Mouse (Mus musculus): Measurements from ENCODE around the gene Sspo. TPM values are rescaled to one million over a fixed set of nuclear protein-coding genes. Genes with fewer than 3 reads are reported as not detected.

The Sspo gene
- 0.05 and 0.16 TPM in 2 replicates for polyA plus RNA-seq (2014; fragmentation: Nextera tagmentation; extraction: Ambion mirVana)

DNA sequence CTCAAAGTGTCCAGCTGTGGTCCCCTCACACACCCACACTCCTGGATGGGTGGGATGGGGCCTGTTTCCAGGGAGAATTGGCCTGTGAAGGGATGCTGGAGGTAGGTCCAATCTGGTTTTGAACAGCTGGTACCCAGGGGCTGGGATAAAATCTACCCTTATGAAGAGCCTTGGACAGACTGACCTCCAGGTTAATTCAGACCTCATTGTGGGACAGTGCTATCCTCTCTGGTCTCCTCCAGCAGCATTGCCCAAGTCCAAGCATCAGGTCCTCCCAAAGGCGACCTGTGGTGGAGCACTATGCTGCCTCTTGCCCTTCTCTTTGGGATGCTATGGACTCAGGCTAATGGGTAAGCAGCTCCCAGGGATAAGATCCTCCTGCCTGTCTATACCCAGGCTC is at the start of gene Sspo:
Sspo (plus strand) TSS at position 301 of the 400 bp plus-strand sequence.
- H3K4me3 ChIP-seq (ENCODE audit: low read depth, low read length): no peak within 1 kb of the TSS
- no peaks in the 10 kb centered on the region for H3K9me3 ChIP-seq (ENCODE audit: control insufficient read depth, low read length)
- WGBS: 71% methylated on average over 1 of the region's 1 CpGs
- no peak within 1 kb of the TSS for H3K4me2 ChIP-seq
- H3K9ac ChIP-seq (ENCODE audit: low read depth, low read length): no peak within 1 kb of the TSS
- DNase-seq (ENCODE audit: low spot score) (no peak), ATAC-seq (replicated peaks; ENCODE audit: low FRiP score) (no peak)
- peaks cover 3% of the 10 kb centered on the region; the same call in 1 of the 2 replicates for H3K4me1 ChIP-seq (replicated peaks; ENCODE audit: control insufficient read depth, insufficient read depth, low read length)
- H3K27me3 ChIP-seq (replicated peaks; ENCODE audit: control insufficient read depth, insufficient read depth, low read length): peaks cover 22% of the 10 kb centered on the region
- no peak within 1 kb of the TSS for H3K27ac ChIP-seq (ENCODE audit: low read depth, low read length)
- no peaks in the 10 kb centered on the region for H3K36me3 ChIP-seq (ENCODE audit: control insufficient read depth, insufficient read depth, low read length)

DNA sequence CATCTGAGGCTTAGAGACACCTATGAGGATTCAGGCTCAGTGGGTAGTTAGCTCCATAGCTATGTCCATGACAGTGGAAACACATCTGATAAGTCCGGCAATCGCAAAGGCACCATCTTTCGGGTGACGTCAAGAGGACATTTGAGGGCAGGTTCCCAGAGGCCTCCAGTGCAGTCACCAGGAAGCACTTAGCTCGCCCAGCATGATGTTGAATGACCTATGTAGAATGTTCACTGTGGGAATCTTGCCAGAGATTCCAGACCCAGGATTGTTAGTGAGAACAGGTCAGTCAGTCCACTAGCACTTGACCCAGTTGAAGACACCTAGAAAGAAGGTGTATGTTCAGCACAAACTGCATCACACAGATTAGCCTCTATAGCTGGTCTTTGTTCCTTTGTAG is 48.1 kb upstream of the Sspo start:
- Histone ChIP-seq H3K27me3 (replicated peaks; ENCODE audit: control insufficient read depth, insufficient read depth, low read length) (no peaks in the 10 kb centered on the region), H3K4me1 (replicated peaks; ENCODE audit: control insufficient read depth, insufficient read depth, low read length) (peaks cover 8% of the 10 kb centered on the region), H3K27ac (ENCODE audit: low read depth, low read length) (no peak overlapping the region), H3K36me3 (ENCODE audit: control insufficient read depth, insufficient read depth, low read length) (0 out of 2 replicates have a peak, but pooled peaks cover 4% of the 10 kb centered on the region), H3K4me3 (ENCODE audit: low read depth, low read length) (no peak overlapping the region), H3K9me3 (ENCODE audit: control insufficient read depth, low read length) (no peaks in the 10 kb centered on the region), H3K9ac (ENCODE audit: low read depth, low read length) (no peak overlapping the region), H3K4me2 (no peak overlapping the region)
- 88% methylated on average over 5 of the region's 5 CpGs for WGBS
- no peak for DNase-seq (ENCODE audit: low spot score)
- no peak for ATAC-seq (replicated peaks; ENCODE audit: low FRiP score)

DNA sequence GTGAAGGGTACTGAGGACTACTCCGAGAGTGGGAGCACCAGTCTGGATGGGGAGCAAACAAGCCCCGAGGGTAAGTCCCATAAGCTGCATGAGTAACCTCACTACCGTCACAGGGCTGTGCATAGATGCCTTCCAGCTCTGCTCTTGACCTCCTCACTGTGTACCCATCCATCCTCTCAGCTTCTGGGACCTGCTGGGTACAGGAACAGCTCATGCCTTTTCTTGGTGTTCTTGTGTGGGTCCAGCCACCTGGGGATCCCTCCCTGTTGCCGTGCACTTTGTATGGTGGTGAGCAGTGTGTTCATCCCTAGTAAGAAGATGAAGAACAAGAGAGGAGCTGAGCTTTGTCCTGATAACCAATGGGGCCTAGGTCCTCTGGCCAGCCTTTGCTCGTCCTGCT is 44.0 kb upstream of the Sspo start:
- H3K27me3 ChIP-seq (replicated peaks; ENCODE audit: control insufficient read depth, insufficient read depth, low read length): no peaks in the 10 kb centered on the region
- 81% methylated on average over 5 of the region's 5 CpGs for WGBS
- no peak overlapping the region for H3K4me3 ChIP-seq (ENCODE audit: low read depth, low read length)
- no peak overlapping the region for H3K9ac ChIP-seq (ENCODE audit: low read depth, low read length)
- H3K4me1 ChIP-seq (replicated peaks; ENCODE audit: control insufficient read depth, insufficient read depth, low read length): no peaks in the 10 kb centered on the region
- ATAC-seq (replicated peaks; ENCODE audit: low FRiP score) (no peak), DNase-seq (ENCODE audit: low spot score) (no peak)
- H3K27ac ChIP-seq (ENCODE audit: low read depth, low read length): no peak overlapping the region
- H3K36me3 ChIP-seq (ENCODE audit: control insufficient read depth, insufficient read depth, low read length): peaks cover 10% of the 10 kb centered on the region; the same call in 1 of the 2 replicates
- no peak overlapping the region for H3K4me2 ChIP-seq
- no peaks in the 10 kb centered on the region for H3K9me3 ChIP-seq (ENCODE audit: control insufficient read depth, low read length)

- no peak for ATAC-seq (replicated peaks; ENCODE audit: low FRiP score)
- peak; percentile 19 for DNase-seq (ENCODE audit: low spot score)
Observed at GRCm38 (mm10) chr6:48409726-48410343, 38.2 kb upstream of the Sspo start.

GRCm38 (mm10) chr6:48410551-48410950 is 37.5 kb upstream of the Sspo start:
- H3K4me3 ChIP-seq (ENCODE audit: low read depth, low read length): no peak overlapping the region
- no peaks in the 10 kb centered on the region for H3K4me1 ChIP-seq (replicated peaks; ENCODE audit: control insufficient read depth, insufficient read depth, low read length)
- no peaks in the 10 kb centered on the region for H3K27me3 ChIP-seq (replicated peaks; ENCODE audit: control insufficient read depth, insufficient read depth, low read length)
- no peak overlapping the region for H3K9ac ChIP-seq (ENCODE audit: low read depth, low read length)
- 75% methylated on average over 3 of the region's 3 CpGs for WGBS
- DNase-seq (ENCODE audit: low spot score) (peak; percentile 2), ATAC-seq (replicated peaks; ENCODE audit: low FRiP score) (no peak)
- no peak overlapping the region for H3K27ac ChIP-seq (ENCODE audit: low read depth, low read length)
- H3K9me3 ChIP-seq (ENCODE audit: control insufficient read depth, low read length): no peaks in the 10 kb centered on the region
- no peak overlapping the region for H3K4me2 ChIP-seq
- peaks cover 24% of the 10 kb centered on the region; the same call in 1 of the 2 replicates for H3K36me3 ChIP-seq (ENCODE audit: control insufficient read depth, insufficient read depth, low read length)

More at GRCm38 (mm10) chr6:48409726-48410343, 38.2 kb upstream of the Sspo start:
- no peaks in the 10 kb centered on the region for H3K27me3 ChIP-seq (replicated peaks; ENCODE audit: control insufficient read depth, insufficient read depth, low read length)
- no peak overlapping the region for H3K9ac ChIP-seq (ENCODE audit: low read depth, low read length)
- H3K4me1 ChIP-seq (replicated peaks; ENCODE audit: control insufficient read depth, insufficient read depth, low read length): no peaks in the 10 kb centered on the region
- no peak overlapping the region for H3K4me2 ChIP-seq
- H3K4me3 ChIP-seq (ENCODE audit: low read depth, low read length): no peak overlapping the region
- 83% methylated on average over 4 of the region's 4 CpGs for WGBS
- H3K9me3 ChIP-seq (ENCODE audit: control insufficient read depth, low read length): no peaks in the 10 kb centered on the region
- H3K27ac ChIP-seq (ENCODE audit: low read depth, low read length): no peak overlapping the region
- peaks cover 24% of the 10 kb centered on the region; the same call in 1 of the 2 replicates for H3K36me3 ChIP-seq (ENCODE audit: control insufficient read depth, insufficient read depth, low read length)

GRCm38 (mm10) chr6:48411193-48412092 is 36.6 kb upstream of the Sspo start:
- Histone ChIP-seq H3K36me3 (ENCODE audit: control insufficient read depth, insufficient read depth, low read length) (peaks cover 24% of the 10 kb centered on the region; the same call in 1 of the 2 replicates), H3K27me3 (replicated peaks; ENCODE audit: control insufficient read depth, insufficient read depth, low read length) (no peaks in the 10 kb centered on the region), H3K4me1 (replicated peaks; ENCODE audit: control insufficient read depth, insufficient read depth, low read length) (no peaks in the 10 kb centered on the region), H3K9me3 (ENCODE audit: control insufficient read depth, low read length) (no peaks in the 10 kb centered on the region), H3K9ac (ENCODE audit: low read depth, low read length) (no peak overlapping the region), H3K27ac (ENCODE audit: low read depth, low read length) (no peak overlapping the region), H3K4me3 (ENCODE audit: low read depth, low read length) (no peak overlapping the region), H3K4me2 (no peak overlapping the region)
- DNase-seq (ENCODE audit: low spot score) (peak; percentile 20), ATAC-seq (replicated peaks; ENCODE audit: low FRiP score) (no peak)
- WGBS: 86% methylated on average over 6 of the region's 6 CpGs

DNA sequence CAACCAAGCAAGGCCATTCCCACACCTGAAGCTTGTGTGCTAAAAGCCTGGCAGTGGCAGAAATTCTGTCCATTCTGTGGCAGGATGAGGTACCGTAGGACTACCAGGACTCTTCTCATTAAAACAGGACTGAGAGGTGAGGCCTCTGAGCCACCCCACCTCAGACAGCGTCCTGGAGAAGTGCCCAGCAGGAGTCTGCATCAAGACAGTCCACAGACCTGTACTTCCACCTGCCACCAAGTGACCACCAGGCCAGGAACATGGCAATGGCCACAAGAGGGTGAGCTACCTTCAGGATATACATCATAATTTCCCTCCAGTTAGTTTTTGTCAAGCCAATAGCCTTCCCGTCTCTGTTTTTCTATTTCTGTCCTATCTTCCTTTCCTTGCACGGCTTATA is 35.9 kb upstream of the Sspo start:
- H3K9ac ChIP-seq (ENCODE audit: low read depth, low read length): no peak overlapping the region
- H3K4me3 ChIP-seq (ENCODE audit: low read depth, low read length): no peak overlapping the region
- no peaks in the 10 kb centered on the region for H3K9me3 ChIP-seq (ENCODE audit: control insufficient read depth, low read length)
- peaks cover 24% of the 10 kb centered on the region; the same call in 1 of the 2 replicates for H3K36me3 ChIP-seq (ENCODE audit: control insufficient read depth, insufficient read depth, low read length)
- H3K4me1 ChIP-seq (replicated peaks; ENCODE audit: control insufficient read depth, insufficient read depth, low read length): no peaks in the 10 kb centered on the region
- H3K27ac ChIP-seq (ENCODE audit: low read depth, low read length): no peak overlapping the region
- DNase-seq (ENCODE audit: low spot score): no peak
- no peak for ATAC-seq (replicated peaks; ENCODE audit: low FRiP score)
- no peaks in the 10 kb centered on the region for H3K27me3 ChIP-seq (replicated peaks; ENCODE audit: control insufficient read depth, insufficient read depth, low read length)
- no peak overlapping the region for H3K4me2 ChIP-seq
- WGBS: 88% methylated on average over 4 of the region's 4 CpGs

DNA sequence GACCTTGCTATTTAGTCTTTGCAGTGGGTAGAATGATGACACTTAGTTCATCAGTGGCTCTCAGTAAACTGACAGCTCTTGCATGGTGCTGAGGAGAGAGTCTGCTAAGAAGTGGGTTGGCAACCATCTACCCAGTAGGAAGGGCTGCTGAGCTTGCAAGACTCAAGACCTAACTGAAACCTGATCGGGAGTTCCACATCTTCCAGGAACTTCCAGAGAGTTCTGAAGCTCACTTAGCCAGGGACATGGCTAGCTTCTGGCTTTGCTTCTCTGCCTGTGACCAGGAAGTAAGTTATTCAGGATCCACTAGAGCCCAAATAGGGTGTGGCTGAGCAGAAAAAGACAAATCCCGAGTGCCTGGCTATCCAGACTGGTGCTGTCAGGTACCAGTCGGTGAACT is 35.4 kb upstream of the Sspo start:
- Histone ChIP-seq H3K36me3 (ENCODE audit: control insufficient read depth, insufficient read depth, low read length) (peaks cover 24% of the 10 kb centered on the region; the same call in 1 of the 2 replicates), H3K27ac (ENCODE audit: low read depth, low read length) (no peak overlapping the region), H3K27me3 (replicated peaks; ENCODE audit: control insufficient read depth, insufficient read depth, low read length) (no peaks in the 10 kb centered on the region), H3K9ac (ENCODE audit: low read depth, low read length) (no peak overlapping the region), H3K9me3 (ENCODE audit: control insufficient read depth, low read length) (no peaks in the 10 kb centered on the region), H3K4me3 (ENCODE audit: low read depth, low read length) (no peak overlapping the region), H3K4me2 (no peak overlapping the region), H3K4me1 (replicated peaks; ENCODE audit: control insufficient read depth, insufficient read depth, low read length) (no peaks in the 10 kb centered on the region)
- ATAC-seq (replicated peaks; ENCODE audit: low FRiP score) (no peak), DNase-seq (ENCODE audit: low spot score) (no peak)
- 77% methylated on average over 3 of the region's 3 CpGs for WGBS
